Mouse (Mus musculus) liver, adult 2 months (tissue): ENCODE results near the gene Etfa.

Experiments
- CTCF ChIP-seq: fragments of 200-500 bp; IDR thresholded peaks from 2 replicates; pipeline ENCODE4 v1.5.1; 2011; ENCODE audit warnings: low read depth, low read length, control low read depth
- POLR2A ChIP-seq: fragments of 200-500 bp; IDR thresholded peaks from 2 replicates; pipeline ENCODE4 v1.6.1; 2011; ENCODE audit warnings: low read length, control low read depth; ENCODE audit not compliant: insufficient read depth; ENCODE audit errors: extremely low read depth

DNA sequence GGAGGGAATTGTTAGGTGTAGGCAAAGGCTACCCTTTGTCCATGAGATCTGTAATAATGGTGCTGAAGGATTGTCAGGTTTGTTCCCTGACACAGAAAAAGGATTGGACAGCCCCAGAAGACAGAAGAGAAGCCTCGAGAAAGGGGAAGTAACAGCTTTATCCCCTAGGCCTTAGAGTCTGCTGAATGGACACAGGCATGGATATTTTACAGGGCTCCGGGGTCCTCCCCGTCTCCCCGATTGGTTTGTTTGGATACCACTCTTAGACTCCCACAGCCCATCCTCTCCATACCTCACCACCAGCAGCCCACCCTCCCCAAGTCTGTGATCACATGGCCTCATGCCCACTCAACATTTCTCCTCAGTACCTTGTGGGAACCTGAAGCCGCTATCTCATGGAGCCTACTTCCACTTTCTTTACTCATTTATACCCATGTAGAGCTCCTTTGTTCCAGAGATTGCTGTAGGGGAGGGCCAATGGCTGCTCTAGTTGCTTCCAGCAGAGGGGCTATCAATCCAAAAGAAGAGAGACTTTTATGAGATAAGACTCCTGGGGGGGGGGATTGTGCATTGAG lies 72.8 kb downstream of the Etfa start:
- no peak for TF ChIP-seq CTCF
- no peak for TF ChIP-seq POLR2A
